Mouse (Mus musculus) ZHBTc4 (cell line): ENCODE results near the gene Smim8.
"Not testable (repeated sequence)": the region's sequence is repeated elsewhere in the genome, so short reads cannot be mapped to it uniquely, and the experiment has no call there.

Experiments
- DNase-seq: peaks from one replicate; pipeline ENCODE4 v3.0.0-alpha.2; 2011; ENCODE audit warnings: low read depth, low spot score

Smim8 gene

GRCm38 (mm10) chr4:34777677-34778527 is at the start of gene Smim8:
TSS of gene Smim8 (minus strand) at chr4:34778423.
- DNase-seq, result peak; percentile 97

- DNase-seq, result no peak
Measured at GRCm38 (mm10) chr4:34823901-34824300, 45.7 kb upstream of the Smim8 start.

GRCm38 (mm10) chr4:34819904-34820303 is 41.7 kb upstream of the Smim8 start:
- no peak for DNase-seq

GRCm38 (mm10) chr4:34801166-34802034 is 23.2 kb upstream of the Smim8 start:
- no peak for DNase-seq

GRCm38 (mm10) chr4:34798005-34798404 is 19.8 kb upstream of the Smim8 start:
- DNase-seq, result no peak

- DNase-seq, result no peak
Measured at GRCm38 (mm10) chr4:34797294-34797983, 19.2 kb upstream of the Smim8 start.

- no peak for DNase-seq
Measured at GRCm38 (mm10) chr4:34796294-34796693, 18.1 kb upstream of the Smim8 start.

- no peak for DNase-seq
Measured at GRCm38 (mm10) chr4:34786476-34786875, 8.3 kb upstream of the Smim8 start.

GRCm38 (mm10) chr4:34785646-34786045 is 7.4 kb upstream of the Smim8 start:
- no peak for DNase-seq

- DNase-seq, result peak; percentile 90
Measured at GRCm38 (mm10) chr4:34784865-34785264, 6.6 kb upstream of the Smim8 start.

GRCm38 (mm10) chr4:34782730-34783129 is 4.5 kb upstream of the Smim8 start:
- peak; percentile 78 for DNase-seq

GRCm38 (mm10) chr4:34771652-34772371 is 6.4 kb downstream of the Smim8 start:
- peak; percentile 93 for DNase-seq

- no peak for DNase-seq
Measured at GRCm38 (mm10) chr4:34756163-34756562, 22.1 kb downstream of the Smim8 start, which contains the start of gene Gm136. TSS of gene Gm136 (minus strand) at chr4:34756263.

- no peak for DNase-seq
Measured at GRCm38 (mm10) chr4:34749236-34749635, 29.0 kb downstream of the Smim8 start.

- DNase-seq, result peak; percentile 81
Measured at GRCm38 (mm10) chr4:34734461-34734860, 43.8 kb downstream of the Smim8 start.

GRCm38 (mm10) chr4:34733415-34733814 is 44.8 kb downstream of the Smim8 start:
- DNase-seq, result not testable (repeated sequence)

GRCm38 (mm10) chr4:34729851-34730341 is 48.3 kb downstream of the Smim8 start, which contains the start of gene Cfap206:
TSS of gene Cfap206 (minus strand) at chr4:34730206.
- DNase-seq, result peak; percentile 93

GRCm38 (mm10) chr4:34725710-34726109 is 52.5 kb downstream of the Smim8 start:
- not testable (repeated sequence) for DNase-seq

GRCm38 (mm10) chr4:34724306-34724705 is 53.9 kb downstream of the Smim8 start:
- DNase-seq, result no peak

GRCm38 (mm10) chr4:34723186-34723585 is 55.0 kb downstream of the Smim8 start:
- peak; percentile 69 for DNase-seq
